Mouse (Mus musculus) brain, embryonic 14.5 days (tissue): ENCODE results near the gene Il16. TPM values are rescaled to one million over a fixed set of nuclear protein-coding genes. Genes with fewer than 3 reads are reported as not detected.
A peak's percentile ranks its signal among the peaks of the same experiment; 100 is the strongest.

Source experiments
- DNase-seq: peaks from one replicate; pipeline ENCODE4 v3.0.0-alpha.2; 2011; ENCODE audit warnings: low read depth
- CTCF ChIP-seq: fragments of 200-500 bp; IDR thresholded peaks from 2 replicates; pipeline ENCODE4 v1.5.1; 2012; ENCODE audit warnings: inconsistent platforms, mild to moderate bottlenecking, moderate library complexity, borderline replicate concordance; ENCODE audit not compliant: insufficient read depth, insufficient read length; ENCODE audit errors: extremely low read depth
- POLR2A ChIP-seq: fragments of 200-500 bp; IDR thresholded peaks from 2 replicates; pipeline ENCODE4 v1.6.1; 2012; ENCODE audit warnings: mild to moderate bottlenecking, inconsistent platforms, borderline replicate concordance; ENCODE audit not compliant: poor library complexity, insufficient read depth, insufficient read length, severe bottlenecking; ENCODE audit errors: extremely low read depth
- polyA plus RNA-seq: library from polyadenylated mRNA; depleted of rRNA; stranded (reverse); fragments of >200 nt; gene quantifications from 2 replicates; pipeline ENCODE4 v1.2.3, GENCODE M21; 2012

Il16 gene
- polyA plus RNA-seq, 1 experiment, result 1.2 TPM

GRCm38 (mm10) chr7:83631828-83632681, 113.5 kb downstream of the Il16 start, which contains the start of gene Stard5:
Gene Stard5, plus strand, starts transcription at chr7:83631959.
- DNase-seq, result peak; percentile 97
- TF ChIP-seq CTCF, result 0 out of 2 replicates have a peak, but pooled peaks have one; percentile 5
- TF ChIP-seq POLR2A, result no peak; the same call in 1 of the 2 replicates

- TF ChIP-seq POLR2A, result no peak
- no peak for TF ChIP-seq CTCF
- DNase-seq, result peak; percentile 57
Measured at GRCm38 (mm10) chr7:83631073-83631827, 114.3 kb downstream of the Il16 start.

- no peak for DNase-seq
- TF ChIP-seq CTCF (no peak), POLR2A (no peak)
Measured at GRCm38 (mm10) chr7:83627369-83627768, 118.2 kb downstream of the Il16 start.

GRCm38 (mm10) chr7:83626557-83627257, 118.8 kb downstream of the Il16 start:
- DNase-seq, result no peak
- TF ChIP-seq CTCF (no peak), POLR2A (no peak)

GRCm38 (mm10) chr7:83624065-83624464, 121.5 kb downstream of the Il16 start:
- TF ChIP-seq CTCF (no peak), POLR2A (no peak)
- DNase-seq, result no peak

GRCm38 (mm10) chr7:83622582-83622981, 122.9 kb downstream of the Il16 start:
- TF ChIP-seq CTCF (no peak), POLR2A (no peak)
- DNase-seq, result no peak

GRCm38 (mm10) chr7:83618709-83619108, 126.8 kb downstream of the Il16 start:
- DNase-seq, result no peak
- TF ChIP-seq POLR2A (no peak), CTCF (no peak)

GRCm38 (mm10) chr7:83616268-83616667, 129.3 kb downstream of the Il16 start:
- TF ChIP-seq POLR2A, result no peak
- no peak for TF ChIP-seq CTCF
- no peak for DNase-seq

- no peak for DNase-seq
- no peak for TF ChIP-seq POLR2A
- TF ChIP-seq CTCF, result no peak
Measured at GRCm38 (mm10) chr7:83615815-83616214, 129.7 kb downstream of the Il16 start.

GRCm38 (mm10) chr7:83615272-83615671, 130.3 kb downstream of the Il16 start:
- DNase-seq, result peak; percentile 6
- no peak for TF ChIP-seq CTCF
- TF ChIP-seq POLR2A, result no peak

- TF ChIP-seq CTCF (no peak), POLR2A (no peak)
- DNase-seq, result no peak
Measured at GRCm38 (mm10) chr7:83611886-83612285, 133.6 kb downstream of the Il16 start.

GRCm38 (mm10) chr7:83609891-83610290, 135.6 kb downstream of the Il16 start:
- TF ChIP-seq POLR2A (no peak), CTCF (no peak)
- DNase-seq, result no peak
